Mouse (Mus musculus): ENCODE measurements around the gene Mpv17.

Mpv17 gene

GRCm38 (mm10) chr5:31154152-31154553, at the start of gene Mpv17:
TSS of gene Mpv17 (minus strand) at chr5:31154251.
- peak; percentile 68 for DNase-seq

- DNase-seq: no peak
Observed at GRCm38 (mm10) chr5:31202933-31203332, 48.9 kb upstream of the Mpv17 start.

GRCm38 (mm10) chr5:31201742-31202590, 47.9 kb upstream of the Mpv17 start, which contains the start of gene Zfp513:
TSS of gene Zfp513 (minus strand) at chr5:31202303.
- DNase-seq: peak; percentile 92

DNA sequence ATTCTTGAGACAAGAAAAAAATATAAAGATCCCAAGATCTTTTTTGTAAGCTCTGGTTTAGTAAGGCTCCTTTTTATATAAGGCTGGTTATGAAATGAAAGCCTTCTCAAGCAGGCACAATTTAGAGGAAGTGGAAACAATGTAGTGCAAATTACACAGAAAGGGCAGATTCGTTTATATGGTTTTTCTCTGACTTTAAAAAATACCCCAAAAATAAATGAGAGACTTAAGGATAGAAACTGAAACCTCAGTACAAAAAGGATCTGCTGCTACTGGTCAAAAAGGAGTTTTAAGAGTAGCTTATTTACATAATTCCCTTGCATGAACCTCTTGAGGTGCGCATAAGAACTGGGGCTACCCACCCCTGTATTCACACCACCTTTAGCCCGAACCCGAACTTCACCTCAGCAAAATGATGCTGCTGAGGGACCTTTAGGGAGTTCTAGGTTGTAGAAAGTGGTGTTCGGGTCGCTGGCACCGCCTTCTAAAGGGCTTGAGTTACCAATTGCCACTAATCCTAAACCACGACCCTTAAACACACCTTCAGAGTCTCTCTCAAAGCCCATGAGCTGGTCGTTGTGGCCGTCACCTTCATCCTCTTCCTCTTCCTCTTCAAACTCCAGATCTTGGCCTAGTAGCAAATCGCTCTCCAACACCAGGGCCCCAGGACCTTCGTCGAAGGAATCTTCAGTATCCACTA, 47.1 kb upstream of the Mpv17 start:
- no peak for DNase-seq

DNA sequence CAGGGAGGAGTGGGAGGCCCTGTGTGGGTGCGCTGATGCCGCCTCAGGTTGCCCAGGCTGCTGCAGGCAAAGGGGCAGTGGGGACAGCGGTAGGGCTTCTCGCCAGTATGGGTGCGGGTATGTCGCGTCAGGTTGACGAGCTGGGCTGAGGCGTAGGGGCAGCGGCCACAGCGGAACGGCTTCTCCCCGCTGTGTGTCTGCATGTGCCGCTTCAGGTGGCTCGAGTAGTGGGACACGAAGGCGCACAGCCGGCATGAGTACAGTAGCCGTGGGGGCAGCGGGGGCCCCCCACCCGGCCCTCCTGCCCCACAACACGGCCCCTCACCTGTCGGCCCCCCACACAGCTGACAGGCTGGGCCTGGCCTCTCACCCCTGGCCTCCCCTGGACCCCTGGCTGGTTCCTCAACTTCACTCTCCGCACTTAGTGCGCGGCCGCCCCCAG, 46.3 kb upstream of the Mpv17 start:
- DNase-seq: no peak

GRCm38 (mm10) chr5:31199893-31200292, 45.8 kb upstream of the Mpv17 start:
- no peak for DNase-seq

- DNase-seq: no peak
Observed at GRCm38 (mm10) chr5:31199321-31199892, 45.4 kb upstream of the Mpv17 start.

GRCm38 (mm10) chr5:31198616-31199320, 44.7 kb upstream of the Mpv17 start:
- no peak for DNase-seq

DNA sequence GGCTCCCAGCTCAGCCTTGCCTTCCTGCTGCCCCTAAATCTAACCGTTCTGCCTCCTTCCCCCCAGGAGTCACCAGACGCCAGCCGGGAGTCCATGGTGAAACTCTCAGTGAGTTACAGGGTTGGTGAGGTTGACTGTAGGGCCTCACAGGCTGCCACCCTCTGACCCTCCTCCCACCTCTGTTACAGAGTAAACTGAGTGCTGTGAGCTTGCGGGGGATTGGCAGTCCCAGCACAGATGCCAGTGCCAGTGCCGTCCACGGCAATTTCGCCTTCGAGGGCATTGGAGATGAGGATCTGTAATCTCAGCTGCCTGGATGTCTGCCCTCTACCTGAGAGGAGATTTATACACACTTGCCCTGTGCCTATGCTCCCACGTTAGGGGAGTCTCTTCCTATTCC, 44.1 kb upstream of the Mpv17 start:
- DNase-seq: no peak

- no peak for DNase-seq
Observed at GRCm38 (mm10) chr5:31197072-31197471, 43.0 kb upstream of the Mpv17 start.

DNA sequence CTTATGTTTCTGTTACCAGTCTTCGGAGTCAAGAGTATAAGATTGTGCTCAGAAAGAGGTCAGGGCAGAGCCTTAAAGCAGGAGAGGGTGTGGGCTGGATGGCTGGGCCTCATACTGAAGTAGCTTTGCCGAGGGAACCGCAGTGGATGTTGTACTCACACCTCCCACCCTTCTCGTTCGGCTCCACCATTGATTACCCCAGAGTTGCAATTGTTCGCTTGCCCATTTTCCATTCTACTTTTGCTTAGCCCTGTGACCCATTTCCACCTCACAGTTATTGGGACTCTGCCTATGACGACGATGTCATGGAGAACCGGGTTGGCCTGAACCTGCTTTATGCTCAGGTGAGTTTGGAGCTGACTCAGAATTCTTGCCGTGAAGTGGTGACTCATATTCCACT, 42.2 kb upstream of the Mpv17 start:
- no peak for DNase-seq

DNA sequence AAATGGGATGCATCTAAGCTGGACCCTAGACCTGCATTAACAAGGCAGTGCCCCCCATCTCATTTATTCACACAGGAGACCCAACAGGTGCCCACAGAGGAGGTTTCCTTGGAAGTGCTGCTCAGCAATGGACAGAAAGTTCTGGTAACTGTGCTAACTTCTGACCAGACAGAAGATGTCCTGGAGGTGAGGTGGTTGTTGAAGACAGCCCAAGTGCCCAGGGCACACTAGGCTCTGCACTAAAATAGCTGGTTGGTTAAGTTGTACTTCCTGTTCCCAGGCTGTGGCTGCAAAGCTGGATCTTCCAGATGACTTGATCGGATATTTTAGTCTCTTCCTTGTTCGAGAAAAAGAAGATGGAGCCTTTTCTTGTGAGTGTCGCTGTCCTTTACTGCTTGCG, 41.6 kb upstream of the Mpv17 start:
- no peak for DNase-seq

DNA sequence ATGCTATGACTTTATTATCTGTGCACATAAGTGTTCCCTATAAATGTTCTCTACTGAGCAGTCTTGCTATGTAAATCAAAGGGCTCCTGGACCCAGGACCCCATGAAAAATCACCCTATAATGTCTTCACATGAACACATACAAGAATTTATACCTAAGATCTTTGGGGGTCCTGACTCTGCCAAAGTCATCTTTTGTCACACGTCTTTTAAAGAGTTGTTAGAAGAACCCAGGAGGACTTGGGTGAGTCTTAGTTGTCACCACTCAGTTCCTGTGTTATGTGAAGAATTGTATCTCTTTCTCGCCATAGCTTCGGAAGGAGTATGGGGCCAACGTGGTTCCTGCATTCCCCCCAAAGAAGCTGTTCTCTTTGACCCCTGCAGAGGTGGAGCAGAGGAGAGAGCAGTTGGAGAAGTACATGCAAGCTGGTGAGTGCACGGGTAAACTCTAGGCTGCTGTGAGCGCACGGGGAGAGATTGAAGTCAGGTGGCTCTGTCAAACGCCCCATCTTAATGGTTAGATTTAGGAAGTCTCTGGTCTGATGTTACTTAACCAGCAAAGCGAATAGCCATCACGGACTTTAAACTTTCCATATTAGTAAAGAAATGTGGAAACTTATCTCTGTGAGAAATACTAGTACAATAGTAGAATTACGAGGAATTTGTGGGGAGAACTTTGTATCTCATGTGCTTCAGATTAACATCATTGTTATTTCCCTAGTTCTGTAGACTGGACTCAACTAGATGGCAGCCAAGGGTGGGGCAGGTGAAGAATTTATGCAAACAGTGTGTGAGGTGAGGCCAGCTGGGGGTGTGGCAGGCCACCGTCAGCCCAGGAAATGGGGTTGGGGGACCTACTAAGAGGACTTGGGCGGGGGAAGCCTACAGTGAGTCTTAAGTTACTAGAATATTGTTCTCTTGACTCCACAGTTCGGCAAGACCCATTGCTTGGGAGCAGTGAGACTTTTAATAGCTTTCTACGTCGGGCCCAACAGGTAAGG, 40.7 kb upstream of the Mpv17 start:
- no peak for DNase-seq

- no peak for DNase-seq
Observed at GRCm38 (mm10) chr5:31193631-31194281, 39.7 kb upstream of the Mpv17 start.

GRCm38 (mm10) chr5:31192939-31193630, 39.0 kb upstream of the Mpv17 start, which contains the start of the genes Snx17 and Eif2b4:
TSS of gene Snx17 (plus strand) at chr5:31193227.
TSS of gene Eif2b4 (minus strand) at chr5:31193430.
- DNase-seq: peak; percentile 99

DNA sequence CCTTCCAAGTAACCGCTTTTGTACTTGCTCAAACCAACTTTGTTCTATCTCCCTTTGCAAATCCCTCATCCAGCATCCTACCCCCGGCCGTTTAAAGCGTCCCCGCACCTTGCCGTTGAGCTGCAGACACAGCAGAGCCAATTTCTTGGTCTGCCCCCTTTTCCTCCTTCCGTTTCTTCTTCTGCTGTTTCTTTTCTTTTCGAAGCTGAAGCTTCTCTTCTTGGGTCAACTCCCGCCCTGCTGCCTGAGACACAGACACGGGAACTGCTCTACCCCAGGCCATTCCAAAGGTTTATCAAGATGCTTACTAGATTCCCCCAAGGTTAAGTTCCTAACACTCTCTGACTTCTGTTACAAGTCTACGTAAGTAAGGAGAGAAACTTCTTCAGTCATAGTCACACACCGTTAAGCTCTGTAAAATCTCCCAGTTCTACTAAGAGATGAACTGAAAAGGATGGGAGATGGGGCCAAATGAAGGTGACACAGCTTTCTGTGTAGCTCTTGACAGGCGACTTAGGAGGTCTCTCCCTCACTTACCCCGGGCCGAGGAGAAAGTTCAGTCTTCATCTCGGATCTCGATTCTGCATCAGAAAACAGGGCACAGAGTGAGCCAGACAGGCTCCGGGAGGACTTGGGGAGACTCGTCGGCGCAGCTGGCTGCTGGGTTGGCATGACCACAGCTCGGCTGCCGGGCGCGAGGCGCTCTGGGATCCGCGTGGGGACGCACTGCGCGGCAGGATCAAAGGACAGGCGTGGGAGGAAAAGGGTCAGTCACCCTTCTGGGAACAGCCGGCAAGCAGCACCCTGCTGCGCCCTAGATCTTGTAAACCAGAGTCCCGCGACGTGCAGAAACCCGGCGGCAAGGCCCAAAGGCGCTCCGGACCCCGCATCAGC, 38.2 kb upstream of the Mpv17 start:
- DNase-seq: no peak

- DNase-seq: no peak
Observed at GRCm38 (mm10) chr5:31190201-31190600, 36.1 kb upstream of the Mpv17 start.

DNA sequence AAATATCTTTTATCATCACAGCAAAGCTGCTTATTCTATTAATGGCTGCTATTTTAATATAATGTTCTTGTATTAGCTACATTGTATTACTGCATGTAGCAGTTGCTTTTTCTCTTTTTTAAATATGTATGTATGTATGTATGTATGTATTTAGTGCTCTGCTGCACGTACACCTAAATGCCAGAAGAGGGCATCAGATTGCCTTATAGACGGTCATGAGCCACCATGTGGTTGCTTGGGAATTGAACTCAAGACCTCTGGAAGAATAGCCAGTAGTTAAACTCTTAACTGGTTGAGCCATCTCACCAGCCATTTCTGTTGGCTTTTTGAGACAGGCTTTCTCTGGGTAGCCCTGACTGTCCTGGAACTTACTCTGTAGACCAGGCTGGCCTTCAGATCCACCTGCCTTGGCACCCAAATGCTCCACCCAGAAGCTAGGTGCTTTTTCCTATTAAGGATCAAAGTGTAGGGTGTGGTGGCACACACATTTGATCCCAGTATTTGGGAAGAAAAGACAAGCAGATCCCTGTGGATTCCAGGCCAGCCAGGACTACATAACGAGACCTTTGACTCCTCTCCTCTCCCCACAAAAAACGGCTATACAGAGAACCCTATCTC, 34.3 kb upstream of the Mpv17 start:
- no peak for DNase-seq

GRCm38 (mm10) chr5:31183678-31184077, 29.6 kb upstream of the Mpv17 start:
- no peak for DNase-seq
